Mouse (Mus musculus) testis, adult 2 months (tissue): Measurements from ENCODE around the gene Micu1.

Experiments used
- CTCF ChIP-seq: fragments of 200-500 bp; IDR thresholded peaks from 2 replicates; pipeline ENCODE4 v1.5.1; 2012; ENCODE audit warnings: low read depth, mild to moderate bottlenecking, inconsistent platforms, low read length, moderate library complexity; ENCODE audit not compliant: control insufficient read depth, insufficient read depth, insufficient replicate concordance
- POLR2A ChIP-seq: fragments of 200-500 bp; IDR thresholded peaks from 2 replicates; pipeline ENCODE4 v1.6.1; 2012; ENCODE audit warnings: low read depth, mild to moderate bottlenecking, inconsistent platforms, low read length, moderate library complexity; ENCODE audit not compliant: control insufficient read depth

DNA sequence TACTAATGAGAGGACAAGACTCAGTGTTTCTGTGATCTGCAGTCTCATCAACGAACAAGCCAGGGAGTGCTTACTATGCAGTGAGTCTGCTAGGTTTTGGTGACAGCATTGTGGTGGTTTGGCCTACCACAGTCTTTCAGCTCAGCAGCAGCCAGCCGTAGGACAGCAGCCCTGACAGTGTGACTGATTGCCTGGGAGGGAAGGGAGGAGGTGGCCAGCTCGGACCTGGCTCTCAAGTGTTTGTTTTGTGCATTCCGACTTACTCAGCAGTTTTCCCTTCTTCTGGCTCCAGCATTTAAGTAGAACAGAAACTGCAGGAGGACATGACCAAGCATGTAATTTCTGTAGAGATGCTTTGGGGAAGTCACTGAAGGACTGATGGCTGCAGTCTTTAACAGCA, 39.2 kb downstream of the Micu1 start:
- TF ChIP-seq POLR2A = no peak
- TF ChIP-seq CTCF = no peak
